Comparison of ENCODE assay signal across 8 mouse cellular contexts in genomic region chr11:67820221-67820620, GRCm38 (mm10). TPM values are rescaled to one million over a fixed set of nuclear protein-coding genes. Genes with fewer than 3 reads are reported as not detected.
DNase-seq lines count a peak whose midpoint lies in the region; ATAC-seq and TF ChIP-seq lines count a peak whose summit lies in the region.

No protein-coding gene starts in this region.

- H3K4me2 ChIP-seq in heart, embryonic 13.5 days, result peak overlapping the region; percentile 65; the same call in 1 of the 2 replicates
- no peak overlapping the region for H3K4me2 ChIP-seq in forebrain, embryonic 14.5 days (ENCODE audit: low read length)

- H3K9ac ChIP-seq in heart, embryonic 13.5 days, result peak overlapping the region; percentile 69; the same call in 1 of the 2 replicates
- H3K9ac ChIP-seq in forebrain, embryonic 14.5 days (ENCODE audit: low read length), result no peak overlapping the region

- no peaks in the 10 kb centered on the region for H3K9me3 ChIP-seq in heart, embryonic 13.5 days
- no peaks in the 10 kb centered on the region for H3K9me3 ChIP-seq in forebrain, embryonic 14.5 days (replicated peaks; ENCODE audit: control insufficient read depth, low read length)

- WGBS in heart, embryonic 13.5 days, result 28% methylated on average over 4 of the region's 4 CpGs
- 25% methylated on average over 4 of the region's 4 CpGs for WGBS in forebrain, embryonic 14.5 days

- H3K36me3 ChIP-seq in heart, embryonic 13.5 days, result no peaks in the 10 kb centered on the region
- H3K36me3 ChIP-seq in forebrain, embryonic 14.5 days (ENCODE audit: control insufficient read depth, insufficient read depth, low read length), result no peaks in the 10 kb centered on the region

- no peak overlapping the region for H3K27ac ChIP-seq in heart, embryonic 13.5 days (replicated peaks)
- no peak overlapping the region for H3K27ac ChIP-seq in forebrain, embryonic 14.5 days (ENCODE audit: low read depth, low read length)
- H3K27ac ChIP-seq in layer of hippocampus, adult 2 months, result no peak overlapping the region

- no peak for DNase-seq in heart, postnatal 25 days (ENCODE audit: low spot score)
- DNase-seq in 3T3-L1 (ENCODE audit: low read depth, low spot score), result peak; percentile 53
- peak; percentile 58 for DNase-seq in R1 (ENCODE audit: low read depth, low spot score)
- peak; percentile 56 for DNase-seq in forebrain, embryonic 14.5 days (ENCODE audit: low spot score)
- peak; percentile 50 to 73 for DNase-seq in layer of hippocampus, adult 2 months (ENCODE audit: low spot score in 2 of 2)

- H3K27me3 ChIP-seq in heart, embryonic 13.5 days (replicated peaks), result 0 out of 2 replicates have a peak, but pooled peaks cover 2% of the 10 kb centered on the region
- no peaks in the 10 kb centered on the region for H3K27me3 ChIP-seq in forebrain, embryonic 14.5 days (replicated peaks; ENCODE audit: control insufficient read depth, insufficient read depth, low read length)

- TF ChIP-seq CTCF in layer of hippocampus, adult 2 months (conservative IDR thresholded peaks at IDR 0.05), result peak; percentile 81

- intact Hi-C loops in heart, postnatal 25 days (cut with DNase I), result loop anchor here (5.0 kb wide), 1 partner anchor 107 kb away; no protein-coding TSS in a partner anchor

- ATAC-seq in heart, embryonic 13.5 days (ENCODE audit: extremely low read depth, insufficient number of reproducible peaks, low FRiP score, low TSS enrichment), result no peak
- ATAC-seq in forebrain, embryonic 14.5 days, result peak; percentile 44; the same call in 1 of the 2 replicates
- ATAC-seq in megakaryocyte-erythroid progenitor cell, adult 5-6 weeks (replicated peaks; ENCODE audit: low FRiP score, low TSS enrichment, poor library complexity, severe bottlenecking), result peak; percentile 41; the same call in 1 of the 2 replicates
- ATAC-seq in erythroblast, adult 5-6 weeks (replicated peaks; ENCODE audit: low FRiP score, poor library complexity, severe bottlenecking), result no peak

- H3K4me3 ChIP-seq in heart, embryonic 13.5 days, result no peak overlapping the region
- H3K4me3 ChIP-seq in forebrain, embryonic 14.5 days (ENCODE audit: low read depth, low read length), result no peak overlapping the region
- no peak overlapping the region for H3K4me3 ChIP-seq in layer of hippocampus, adult 2 months

- peaks cover 8% of the 10 kb centered on the region for H3K4me1 ChIP-seq in heart, embryonic 13.5 days
- H3K4me1 ChIP-seq in forebrain, embryonic 14.5 days (ENCODE audit: control insufficient read depth, insufficient read depth, low read length), result no peaks in the 10 kb centered on the region

RNA-seq across cellular contexts. Expression of gene Dhrs7c, which starts 22.2 kb away (rescaled TPM):
- polyA plus RNA-seq in heart, embryonic 13.5 days (2015; fragmentation: Nextera tagmentation; extraction: Ambion mirVana), result 3.8 and 4.2 TPM in 2 replicates
- total RNA-seq in heart, postnatal 25 days (2021), result 100 to 1,000 TPM; 244 to 248 TPM
- not detected in 2 replicates for polyA plus RNA-seq in forebrain, embryonic 14.5 days (2014; fragmentation: Nextera tagmentation; extraction: Ambion mirVana)
- total RNA-seq in layer of hippocampus, adult 2 months (2021), result not detected
- not detected in 2 replicates for total RNA-seq in megakaryocyte-erythroid progenitor cell, adult 5-6 weeks (2014; fragmentation: Nextera tagmentation)
- not detected in 2 replicates for total RNA-seq in megakaryocyte-erythroid progenitor cell, adult 5-6 weeks (2017)
- total RNA-seq in erythroblast, adult 5-6 weeks (2015; ENCODE audit: low replicate concordance), result not detected in 2 replicates
- total RNA-seq in erythroblast, adult 5-6 weeks (2017; ENCODE audit: low replicate concordance), result not detected in 2 replicates

RNA-seq across cellular contexts. Expression of gene Gsg1l2, which starts 45.8 kb away (rescaled TPM):
- polyA plus RNA-seq in heart, embryonic 13.5 days (2015; fragmentation: Nextera tagmentation; extraction: Ambion mirVana), result not detected in 2 replicates
- total RNA-seq in heart, postnatal 25 days (2021), result not detected
- not detected in 2 replicates for polyA plus RNA-seq in forebrain, embryonic 14.5 days (2014; fragmentation: Nextera tagmentation; extraction: Ambion mirVana)
- total RNA-seq in layer of hippocampus, adult 2 months (2021), result not detected
- not detected in 2 replicates for total RNA-seq in megakaryocyte-erythroid progenitor cell, adult 5-6 weeks (2014; fragmentation: Nextera tagmentation)
- not detected in 2 replicates for total RNA-seq in megakaryocyte-erythroid progenitor cell, adult 5-6 weeks (2017)
- not detected in 2 replicates for total RNA-seq in erythroblast, adult 5-6 weeks (2015; ENCODE audit: low replicate concordance)
- total RNA-seq in erythroblast, adult 5-6 weeks (2017; ENCODE audit: low replicate concordance), result not detected in 2 replicates

RNA-seq across cellular contexts. Expression of gene Glp2r, which starts 49.3 kb away (rescaled TPM):
- polyA plus RNA-seq in heart, embryonic 13.5 days (2015; fragmentation: Nextera tagmentation; extraction: Ambion mirVana), result not detected in 2 replicates
- not detected for total RNA-seq in heart, postnatal 25 days (2021)
- polyA plus RNA-seq in forebrain, embryonic 14.5 days (2014; fragmentation: Nextera tagmentation; extraction: Ambion mirVana), result 0.04 and 0.05 TPM in 2 replicates
- 1 to 10 TPM; 1.7 to 2.7 TPM for total RNA-seq in layer of hippocampus, adult 2 months (2021)
- total RNA-seq in megakaryocyte-erythroid progenitor cell, adult 5-6 weeks (2014; fragmentation: Nextera tagmentation), result not detected in 2 replicates
- total RNA-seq in megakaryocyte-erythroid progenitor cell, adult 5-6 weeks (2017), result not detected in 2 replicates
- not detected in 2 replicates for total RNA-seq in erythroblast, adult 5-6 weeks (2015; ENCODE audit: low replicate concordance)
- total RNA-seq in erythroblast, adult 5-6 weeks (2017; ENCODE audit: low replicate concordance), result not detected in 2 replicates

Comparison
In these comparisons a context has a peak if more than half of its experiments do, and no peak if none do; other contexts are left out.
1. ATAC-seq: peak in forebrain, embryonic 14.5 days (single experiment) and megakaryocyte-erythroid progenitor cell, adult 5-6 weeks (single experiment); none in heart, embryonic 13.5 days (single experiment) and erythroblast, adult 5-6 weeks (single experiment).
2. RNA of gene Dhrs7c, which starts 22.2 kb away (total RNA-seq): 244 to 248 TPM in heart, postnatal 25 days; not detected in layer of hippocampus, adult 2 months, not detected in megakaryocyte-erythroid progenitor cell, adult 5-6 weeks and not detected in erythroblast, adult 5-6 weeks; every median in the first group is over 100 times any median in the second.